Mouse (Mus musculus): ENCODE measurements around the gene Srrm3. TPM values are rescaled to one million over a fixed set of nuclear protein-coding genes. Genes with fewer than 3 reads are reported as not detected.
A peak's percentile ranks its signal among the peaks of the same experiment; 100 is the strongest.

The Srrm3 gene
- 2.6 and 3.1 TPM in 2 replicates for polyA plus RNA-seq (2015; fragmentation: Nextera tagmentation; extraction: Ambion mirVana)

DNA sequence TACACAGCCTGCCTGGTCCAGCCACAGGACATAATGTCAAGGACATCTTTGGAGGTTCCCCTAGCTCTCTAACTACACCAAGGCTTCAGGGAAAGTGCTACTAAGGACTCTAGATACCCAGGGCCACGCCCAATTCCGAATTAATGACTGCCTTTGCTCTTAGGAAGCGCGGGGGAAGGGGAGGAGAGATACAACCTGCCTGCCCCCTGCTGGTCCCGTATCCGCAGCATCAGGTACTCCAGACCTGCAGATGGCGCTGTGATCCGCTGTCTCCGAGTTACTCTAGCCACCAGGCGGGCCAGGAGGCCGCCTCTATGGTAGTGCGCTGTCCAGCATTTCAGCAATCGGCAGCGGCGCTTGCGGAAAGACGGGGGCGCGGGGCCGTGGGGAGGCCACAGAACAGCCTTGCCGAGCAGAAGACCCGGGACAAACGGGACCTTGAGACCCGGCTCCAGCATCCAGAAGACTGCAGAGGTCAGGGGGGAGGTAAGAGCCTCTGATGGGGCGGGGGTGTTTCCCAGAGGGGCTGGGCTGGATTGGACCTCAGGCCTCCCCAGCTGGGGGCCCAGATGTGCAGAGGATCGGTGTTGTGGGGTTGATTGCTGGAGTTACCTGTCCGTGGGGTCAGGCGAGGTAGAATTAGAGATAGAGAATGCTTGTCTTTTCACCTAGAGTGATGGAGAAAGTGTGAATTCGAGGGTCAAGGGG lies at the start of gene Srrm3:
TSS of gene Srrm3 (plus strand) at position 336 of the 708 bp plus-strand sequence.
- Histone ChIP-seq H3K27ac (ENCODE audit: low read length) (no peak within 1 kb of the TSS), H3K9me3 (ENCODE audit: control insufficient read depth, low read length) (no peaks in the 10 kb centered on the region), H3K27me3 (replicated peaks; ENCODE audit: control insufficient read depth, insufficient read depth, low read length) (0 out of 2 replicates have a peak, but pooled peaks cover 2% of the 10 kb centered on the region), H3K9ac (ENCODE audit: low read depth, low read length) (no peak within 1 kb of the TSS), H3K4me2 (ENCODE audit: low read depth, low read length) (no peak within 1 kb of the TSS), H3K36me3 (ENCODE audit: control insufficient read depth, insufficient read depth, low read length) (no peaks in the 10 kb centered on the region), H3K4me3 (ENCODE audit: low read length) (peak within 1 kb of the TSS; percentile 17; the same call in 1 of the 2 replicates), H3K4me1 (ENCODE audit: control insufficient read depth, insufficient read depth, low read length) (no peaks in the 10 kb centered on the region)
- 5% methylated on average over 29 of the region's 29 CpGs for WGBS
- ATAC-seq, result peak; percentile 48; the same call in 1 of the 2 replicates

DNA sequence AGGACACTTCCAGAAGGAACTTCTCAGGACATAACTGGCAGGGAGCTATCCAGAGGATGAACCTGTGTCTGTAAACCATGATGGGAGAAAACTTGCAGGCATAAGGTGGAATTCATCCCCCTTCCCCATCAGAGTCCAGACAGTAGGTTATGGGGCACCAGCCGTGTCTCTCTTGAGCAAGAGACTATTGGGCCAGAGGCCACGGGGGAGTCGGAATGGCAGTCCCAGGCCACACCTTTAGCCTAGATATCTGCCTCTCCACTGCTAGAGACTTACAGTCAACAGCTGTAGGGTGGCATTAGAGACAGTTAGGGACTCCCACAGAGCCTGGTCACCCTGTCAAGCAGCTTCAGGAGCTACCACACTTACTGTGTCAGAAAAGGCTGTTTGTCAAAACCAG lies 44.8 kb upstream of the Srrm3 start:
- Histone ChIP-seq H3K27me3 (replicated peaks; ENCODE audit: control insufficient read depth, insufficient read depth, low read length) (no peaks in the 10 kb centered on the region), H3K4me3 (ENCODE audit: low read length) (no peak overlapping the region), H3K4me2 (ENCODE audit: low read depth, low read length) (no peak overlapping the region), H3K9me3 (ENCODE audit: control insufficient read depth, low read length) (no peaks in the 10 kb centered on the region), H3K36me3 (ENCODE audit: control insufficient read depth, insufficient read depth, low read length) (no peaks in the 10 kb centered on the region), H3K9ac (ENCODE audit: low read depth, low read length) (no peak overlapping the region), H3K27ac (ENCODE audit: low read length) (no peak overlapping the region), H3K4me1 (ENCODE audit: control insufficient read depth, insufficient read depth, low read length) (no peaks in the 10 kb centered on the region)
- 71% methylated on average over 3 of the region's 3 CpGs for WGBS
- no peak for ATAC-seq

DNA sequence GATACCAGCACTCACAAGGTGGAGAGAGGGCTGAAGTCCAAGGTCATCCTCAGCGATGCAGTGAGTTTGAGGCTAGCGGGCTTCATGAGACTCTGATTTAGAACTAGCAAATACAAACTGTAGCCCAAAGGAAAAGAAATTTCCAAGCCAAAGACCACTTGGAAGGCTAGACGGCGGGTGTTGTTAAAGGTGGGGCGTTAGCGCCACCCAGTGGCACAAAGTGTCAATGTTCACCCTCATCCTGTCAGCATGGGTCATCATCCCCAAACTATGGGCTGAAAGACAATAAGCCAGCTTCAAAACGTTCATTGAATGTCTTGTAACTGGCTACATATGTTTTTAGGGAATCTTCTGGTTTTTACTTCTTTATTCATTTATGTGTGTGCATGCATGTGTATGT lies 43.2 kb upstream of the Srrm3 start:
- H3K4me3 ChIP-seq (ENCODE audit: low read length), result no peak overlapping the region
- ATAC-seq, result no peak
- 4% methylated on average over 7 of the region's 7 CpGs for WGBS
- no peaks in the 10 kb centered on the region for H3K27me3 ChIP-seq (replicated peaks; ENCODE audit: control insufficient read depth, insufficient read depth, low read length)
- no peaks in the 10 kb centered on the region for H3K36me3 ChIP-seq (ENCODE audit: control insufficient read depth, insufficient read depth, low read length)
- H3K4me2 ChIP-seq (ENCODE audit: low read depth, low read length), result no peak overlapping the region
- no peaks in the 10 kb centered on the region for H3K4me1 ChIP-seq (ENCODE audit: control insufficient read depth, insufficient read depth, low read length)
- no peak overlapping the region for H3K27ac ChIP-seq (ENCODE audit: low read length)
- H3K9me3 ChIP-seq (ENCODE audit: control insufficient read depth, low read length), result no peaks in the 10 kb centered on the region
- no peak overlapping the region for H3K9ac ChIP-seq (ENCODE audit: low read depth, low read length)

DNA sequence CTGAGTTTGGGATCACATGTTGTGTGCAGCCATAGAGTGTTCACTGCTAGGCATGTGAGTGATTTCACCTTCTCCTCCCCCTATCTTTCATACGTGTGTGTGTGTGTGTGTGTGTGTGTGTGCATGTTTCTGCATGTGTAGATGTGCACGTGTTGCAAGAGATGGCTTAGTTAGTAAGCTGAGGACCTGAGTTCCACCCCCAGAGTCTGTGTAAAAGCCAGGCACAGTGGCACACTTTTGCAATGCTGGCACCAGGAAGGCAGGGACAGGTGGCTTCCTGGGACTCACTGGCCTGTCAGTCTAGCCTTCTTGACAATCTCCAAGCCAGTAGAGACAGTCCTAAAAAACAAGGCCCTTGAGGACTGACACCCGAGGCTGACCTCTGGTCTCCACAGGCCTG lies 41.7 kb upstream of the Srrm3 start:
- Histone ChIP-seq H3K27me3 (replicated peaks; ENCODE audit: control insufficient read depth, insufficient read depth, low read length) (no peaks in the 10 kb centered on the region), H3K4me2 (ENCODE audit: low read depth, low read length) (no peak overlapping the region), H3K27ac (ENCODE audit: low read length) (no peak overlapping the region), H3K9ac (ENCODE audit: low read depth, low read length) (no peak overlapping the region), H3K4me1 (ENCODE audit: control insufficient read depth, insufficient read depth, low read length) (no peaks in the 10 kb centered on the region), H3K9me3 (ENCODE audit: control insufficient read depth, low read length) (no peaks in the 10 kb centered on the region), H3K4me3 (ENCODE audit: low read length) (no peak overlapping the region), H3K36me3 (ENCODE audit: control insufficient read depth, insufficient read depth, low read length) (no peaks in the 10 kb centered on the region)
- 61% methylated on average over 3 of the region's 3 CpGs for WGBS
- ATAC-seq, result no peak

DNA sequence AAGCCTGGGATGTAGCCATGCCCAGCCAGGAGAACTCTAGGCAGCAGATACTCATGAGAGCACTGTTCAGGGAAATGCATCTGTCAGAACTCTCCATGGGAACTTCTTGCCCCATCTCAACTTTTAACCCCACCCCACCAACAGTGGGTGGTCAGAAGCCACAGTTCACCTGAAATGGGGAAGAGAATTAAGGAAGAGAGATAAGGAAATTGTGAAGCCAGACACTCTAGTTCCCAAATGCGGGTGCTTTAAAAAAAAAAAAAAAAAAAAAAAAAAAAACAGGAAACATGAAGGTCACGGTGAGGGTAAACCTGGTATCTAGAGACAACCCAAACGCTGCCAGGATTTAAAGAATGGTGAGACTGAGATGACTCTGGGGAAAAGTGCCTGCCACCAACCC lies 34.2 kb upstream of the Srrm3 start:
- Histone ChIP-seq H3K4me2 (ENCODE audit: low read depth, low read length) (no peak overlapping the region), H3K36me3 (ENCODE audit: control insufficient read depth, insufficient read depth, low read length) (no peaks in the 10 kb centered on the region), H3K27ac (ENCODE audit: low read length) (no peak overlapping the region), H3K4me1 (ENCODE audit: control insufficient read depth, insufficient read depth, low read length) (peaks cover 10% of the 10 kb centered on the region), H3K9ac (ENCODE audit: low read depth, low read length) (no peak overlapping the region), H3K27me3 (replicated peaks; ENCODE audit: control insufficient read depth, insufficient read depth, low read length) (no peaks in the 10 kb centered on the region), H3K4me3 (ENCODE audit: low read length) (no peak overlapping the region), H3K9me3 (ENCODE audit: control insufficient read depth, low read length) (no peaks in the 10 kb centered on the region)
- ATAC-seq, result no peak
- 48% methylated on average over 3 of the region's 3 CpGs for WGBS

DNA sequence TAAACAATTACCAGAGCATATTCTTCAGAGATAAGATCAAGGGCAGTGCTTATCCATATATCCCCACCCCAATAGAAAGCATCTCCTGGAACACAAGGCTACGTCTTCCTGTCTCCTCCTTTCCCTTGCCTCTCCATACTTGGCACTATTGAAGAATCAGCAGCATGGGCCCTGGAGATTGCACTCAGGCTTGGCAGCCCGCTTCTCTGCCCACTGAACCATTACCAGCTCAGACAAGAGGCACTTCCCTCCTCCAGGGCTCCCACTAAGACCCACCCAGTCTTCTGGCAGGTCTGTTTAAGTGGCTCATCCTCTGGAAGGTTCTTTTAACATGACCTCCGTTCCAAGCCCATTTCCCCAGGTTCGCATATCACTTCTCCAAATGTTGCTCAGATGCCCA lies 30.1 kb upstream of the Srrm3 start:
- Histone ChIP-seq H3K9me3 (ENCODE audit: control insufficient read depth, low read length) (no peaks in the 10 kb centered on the region), H3K36me3 (ENCODE audit: control insufficient read depth, insufficient read depth, low read length) (peaks cover 3% of the 10 kb centered on the region), H3K4me2 (ENCODE audit: low read depth, low read length) (no peak overlapping the region), H3K27me3 (replicated peaks; ENCODE audit: control insufficient read depth, insufficient read depth, low read length) (no peaks in the 10 kb centered on the region), H3K4me3 (ENCODE audit: low read length) (no peak overlapping the region), H3K4me1 (ENCODE audit: control insufficient read depth, insufficient read depth, low read length) (peaks cover 25% of the 10 kb centered on the region), H3K27ac (ENCODE audit: low read length) (no peak overlapping the region), H3K9ac (ENCODE audit: low read depth, low read length) (peak overlapping the region; percentile 24; the same call in 1 of the 2 replicates)
- ATAC-seq, result no peak
- 73% methylated on average over 4 of the region's 4 CpGs for WGBS

DNA sequence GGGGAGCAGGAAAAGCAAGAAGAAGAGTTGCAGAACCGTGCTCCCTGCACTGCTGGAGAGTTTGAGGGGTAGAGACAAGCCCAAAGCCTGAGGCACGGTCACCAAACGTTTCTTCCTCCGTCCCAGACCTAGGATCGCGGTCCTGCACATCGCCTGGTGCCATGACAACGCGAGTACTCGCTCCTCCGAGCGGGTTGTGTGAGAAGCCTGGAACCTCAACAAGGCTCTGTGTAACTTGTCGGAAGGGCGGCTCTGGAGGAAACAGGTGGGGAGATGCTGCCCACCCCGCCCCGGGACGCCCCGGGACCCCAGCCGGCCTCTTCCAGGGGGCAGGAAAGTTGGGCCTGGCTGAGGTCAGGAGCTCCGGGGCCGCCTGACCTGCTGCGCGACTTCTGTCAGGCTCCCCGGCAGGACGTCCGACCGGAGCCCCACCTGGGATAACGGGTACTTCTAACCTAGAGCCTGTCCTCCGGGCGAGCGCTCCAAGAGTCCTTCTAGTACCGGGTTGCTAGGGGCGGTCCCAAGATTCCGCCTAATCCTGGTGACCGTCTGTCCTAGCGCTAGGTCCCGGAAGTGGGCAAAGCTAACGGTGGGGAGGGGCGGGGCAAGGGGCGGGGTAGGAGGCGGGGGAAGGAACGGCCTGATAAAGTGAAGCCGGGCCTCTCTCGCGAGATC lies 28.8 kb upstream of the Srrm3 start, which contains the start of gene Styxl1:
TSS of gene Styxl1 (minus strand) at position 590 of the 675 bp plus-strand sequence.
- peak; percentile 93 for ATAC-seq
- Histone ChIP-seq H3K36me3 (ENCODE audit: control insufficient read depth, insufficient read depth, low read length) (peaks cover 9% of the 10 kb centered on the region), H3K27me3 (replicated peaks; ENCODE audit: control insufficient read depth, insufficient read depth, low read length) (no peaks in the 10 kb centered on the region), H3K4me3 (ENCODE audit: low read length) (peak within 1 kb of the TSS; percentile 93), H3K4me1 (ENCODE audit: control insufficient read depth, insufficient read depth, low read length) (peaks cover 25% of the 10 kb centered on the region), H3K9me3 (ENCODE audit: control insufficient read depth, low read length) (no peaks in the 10 kb centered on the region), H3K4me2 (ENCODE audit: low read depth, low read length) (peak within 1 kb of the TSS; percentile 83), H3K27ac (ENCODE audit: low read length) (peak within 1 kb of the TSS; percentile 97), H3K9ac (ENCODE audit: low read depth, low read length) (peak within 1 kb of the TSS; percentile 98)
- WGBS, result under 1% methylated on average over 45 of the region's 45 CpGs

DNA sequence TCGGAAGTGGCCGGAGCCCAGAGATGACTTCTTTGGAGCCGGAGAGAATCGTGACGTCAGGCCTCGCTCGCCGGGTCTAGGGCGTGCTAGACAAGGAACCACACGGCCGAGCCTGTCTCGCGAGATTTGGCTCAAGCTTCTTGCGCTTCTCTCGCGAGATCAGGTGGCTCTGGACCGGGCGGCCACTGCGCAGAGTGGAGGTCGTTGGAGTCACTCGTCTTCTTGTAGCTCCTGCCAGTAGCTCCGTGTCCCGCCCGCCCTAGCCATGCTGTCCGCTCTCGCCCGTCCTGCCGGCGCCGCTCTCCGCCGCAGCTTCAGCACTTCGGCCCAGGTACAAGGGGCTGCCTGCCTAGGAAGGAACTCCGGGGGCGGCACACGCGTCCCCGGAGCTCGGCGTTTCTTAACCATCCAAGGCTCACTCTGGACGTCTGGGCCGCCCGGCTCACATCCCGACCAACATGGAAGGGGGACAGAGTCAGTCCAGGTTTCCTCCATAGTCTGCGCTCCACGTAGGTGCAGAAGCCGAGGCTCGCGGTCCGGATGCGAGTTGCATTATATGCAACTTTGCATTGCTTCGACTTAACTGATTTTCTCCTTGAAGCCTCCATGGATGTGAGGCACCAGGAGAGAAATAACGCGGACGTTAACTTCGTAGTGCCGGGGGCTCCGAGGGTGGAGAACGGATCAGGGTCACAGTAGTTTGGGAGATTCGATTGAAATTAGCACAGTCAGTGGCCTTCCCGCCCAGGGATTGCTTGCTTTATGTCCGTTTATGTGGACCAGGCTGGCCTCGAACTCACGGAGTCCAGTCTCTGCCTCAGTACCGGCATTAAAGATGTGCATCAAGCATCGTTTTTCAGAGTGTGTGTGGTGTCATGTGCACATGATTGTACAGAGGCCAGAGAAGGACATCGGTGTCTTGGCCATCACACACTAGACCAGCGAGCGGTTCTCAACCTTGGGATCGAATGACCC lies 27.9 kb upstream of the Srrm3 start, which contains the start of gene Mdh2:
TSS of gene Mdh2 (plus strand) at position 10 of the 975 bp plus-strand sequence.
- peaks cover 25% of the 10 kb centered on the region for H3K4me1 ChIP-seq (ENCODE audit: control insufficient read depth, insufficient read depth, low read length)
- no peaks in the 10 kb centered on the region for H3K9me3 ChIP-seq (ENCODE audit: control insufficient read depth, low read length)
- peaks cover 15% of the 10 kb centered on the region for H3K36me3 ChIP-seq (ENCODE audit: control insufficient read depth, insufficient read depth, low read length)
- ATAC-seq, result peak; percentile 97
- WGBS, result under 1% methylated on average over 70 of the region's 70 CpGs
- peak within 1 kb of the TSS; percentile 98 for H3K9ac ChIP-seq (ENCODE audit: low read depth, low read length)
- no peaks in the 10 kb centered on the region for H3K27me3 ChIP-seq (replicated peaks; ENCODE audit: control insufficient read depth, insufficient read depth, low read length)
- H3K4me2 ChIP-seq (ENCODE audit: low read depth, low read length), result peak within 1 kb of the TSS; percentile 83
- peak within 1 kb of the TSS; percentile 93 for H3K4me3 ChIP-seq (ENCODE audit: low read length)
- H3K27ac ChIP-seq (ENCODE audit: low read length), result peak within 1 kb of the TSS; percentile 97

DNA sequence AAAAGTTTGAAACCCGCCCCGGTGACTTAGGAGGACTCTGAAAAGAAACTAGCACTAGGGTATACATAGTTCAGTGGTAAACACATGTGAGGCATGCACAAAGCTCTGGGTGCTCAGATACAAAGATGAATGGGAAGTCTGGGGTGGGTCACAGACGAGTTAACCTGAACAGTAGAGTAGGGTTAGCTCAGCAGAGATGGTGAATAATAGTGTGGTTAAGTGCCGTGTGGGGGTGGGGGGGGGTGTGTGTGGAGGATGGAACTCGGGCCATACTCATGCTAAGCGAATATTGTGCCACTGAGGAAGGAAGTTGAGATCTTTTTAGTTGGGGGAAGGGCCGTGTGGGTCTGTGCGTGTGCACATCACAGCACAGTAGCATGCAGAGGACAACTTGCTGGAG lies 26.4 kb upstream of the Srrm3 start:
- H3K4me3 ChIP-seq (ENCODE audit: low read length), result peak overlapping the region; percentile 21

More for the DNA sequence above, 26.4 kb upstream of the Srrm3 start:
- no peak overlapping the region for H3K9ac ChIP-seq (ENCODE audit: low read depth, low read length)
- peaks cover 25% of the 10 kb centered on the region for H3K4me1 ChIP-seq (ENCODE audit: control insufficient read depth, insufficient read depth, low read length)
- H3K9me3 ChIP-seq (ENCODE audit: control insufficient read depth, low read length), result no peaks in the 10 kb centered on the region
- H3K36me3 ChIP-seq (ENCODE audit: control insufficient read depth, insufficient read depth, low read length), result peaks cover 28% of the 10 kb centered on the region
- ATAC-seq, result no peak
- WGBS, result 79% methylated on average over 8 of the region's 8 CpGs
- no peaks in the 10 kb centered on the region for H3K27me3 ChIP-seq (replicated peaks; ENCODE audit: control insufficient read depth, insufficient read depth, low read length)
- no peak overlapping the region for H3K27ac ChIP-seq (ENCODE audit: low read length)
- peak overlapping the region; percentile 78 for H3K4me2 ChIP-seq (ENCODE audit: low read depth, low read length)

All from intestine, embryonic 16.5 days (tissue).